Mouse (Mus musculus): ENCODE data around the gene Nadsyn1.
A peak's percentile ranks its signal among the peaks of the same experiment; 100 is the strongest.

GRCm38 (mm10) chr7:143763794-143764193 is 58.9 kb downstream of the Nadsyn1 start:
- TF ChIP-seq POLR2A (IDR thresholded peaks at IDR 0.05; ENCODE audit: borderline replicate concordance, insufficient read depth, low read length) (no peak), CTCF (IDR thresholded peaks at IDR 0.05; ENCODE audit: borderline replicate concordance, insufficient read depth, low read depth, low read length) (peak; percentile 78)
